Mouse (Mus musculus) liver, embryonic 15.5 days (tissue): ENCODE data around the gene 1700016K19Rik. TPM values are rescaled to one million over a fixed set of nuclear protein-coding genes. Genes with fewer than 3 reads are reported as not detected.

Source experiments
- ATAC-seq: fragments of 200-750 bp; cut with Nextera tagmentation; 2 replicates; pipeline ENCODE4 v1.8.0; 2017; ENCODE audit warnings: moderate number of reproducible peaks, mild to moderate bottlenecking, moderate library complexity; ENCODE audit not compliant: insufficient read depth
- H3K27ac ChIP-seq: fragments of 300-500 bp; sonication (generic); replicated peaks from 2 replicates; pipeline ENCODE4 v1.5.1; 2015; ENCODE audit warnings: mild to moderate bottlenecking, inconsistent platforms
- H3K27me3 ChIP-seq: fragments of 300-500 bp; sonication (generic); 2 replicates; pipeline ENCODE4 v1.6.1; 2015; ENCODE audit warnings: mild to moderate bottlenecking, inconsistent platforms
- H3K36me3 ChIP-seq: fragments of 300-500 bp; sonication (generic); replicated peaks from 2 replicates; pipeline ENCODE4 v1.6.1; 2015; ENCODE audit warnings: moderate library complexity, mild to moderate bottlenecking, inconsistent platforms
- H3K4me1 ChIP-seq: fragments of 300-500 bp; sonication (generic); replicated peaks from 2 replicates; pipeline ENCODE4 v1.6.1; 2015; ENCODE audit warnings: inconsistent platforms
- H3K4me2 ChIP-seq: fragments of 300-500 bp; sonication (generic); 2 replicates; pipeline ENCODE4 v1.6.1; 2015; ENCODE audit warnings: moderate library complexity, mild to moderate bottlenecking, inconsistent platforms
- H3K4me3 ChIP-seq: fragments of 300-500 bp; sonication (generic); replicated peaks from 2 replicates; pipeline ENCODE4 v1.5.1; 2015; ENCODE audit warnings: mild to moderate bottlenecking, inconsistent platforms
- H3K9ac ChIP-seq: fragments of 300-500 bp; sonication (generic); 2 replicates; pipeline ENCODE4 v1.6.1; 2015; ENCODE audit warnings: moderate library complexity, mild to moderate bottlenecking, inconsistent platforms
- H3K9me3 ChIP-seq: fragments of 300-500 bp; sonication (generic); replicated peaks from 2 replicates; pipeline ENCODE4 v1.6.1; 2016; ENCODE audit warnings: inconsistent platforms
- WGBS: fragments of 180-500 bp; shearing (Covaris S2); methylation state at CpG from one replicate; pipeline ENCODE4 v1.1.7; 2015; ENCODE audit warnings: mixed read lengths; ENCODE audit not compliant: insufficient replicate concordance; 5-methylcytosine and 5-hydroxymethylcytosine counted together
- polyA plus RNA-seq: library from polyadenylated mRNA; unstranded; fragments of >200 nt; fragmentation: Nextera tagmentation; extraction: Ambion mirVana; gene quantifications from 2 replicates; pipeline ENCODE4 v1.2.1, GENCODE M21; 2015

1700016K19Rik gene
- polyA plus RNA-seq, 1 experiment from 2014 or later, result not detected

DNA sequence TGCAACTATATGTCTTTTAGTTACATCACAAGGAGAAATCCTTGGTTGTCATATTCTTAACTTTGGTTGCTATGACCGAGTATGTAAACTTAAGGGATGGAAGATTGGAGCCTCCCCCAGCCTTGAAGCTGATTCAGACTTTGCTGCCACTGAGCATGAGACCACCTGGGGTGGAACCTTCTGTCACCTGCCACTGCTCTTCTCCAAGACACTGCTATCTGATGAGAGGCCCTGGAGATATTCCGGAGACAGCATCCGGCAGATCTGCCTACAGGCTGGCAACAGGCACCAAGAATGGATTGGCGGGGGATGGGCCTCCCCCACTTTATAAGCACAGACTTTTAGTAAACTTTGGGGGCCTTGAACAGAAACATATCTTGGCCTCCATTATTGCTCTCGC, 52.8 kb downstream of the 1700016K19Rik start:
- WGBS, result 76% methylated on average over 5 of the region's 5 CpGs

More for the DNA sequence above, 52.8 kb downstream of the 1700016K19Rik start:
- Histone ChIP-seq H3K4me2 (no peak overlapping the region), H3K27me3 (no peaks in the 10 kb centered on the region), H3K4me3 (no peak overlapping the region), H3K9ac (no peak overlapping the region), H3K9me3 (no peaks in the 10 kb centered on the region), H3K27ac (no peak overlapping the region), H3K4me1 (no peaks in the 10 kb centered on the region), H3K36me3 (no peaks in the 10 kb centered on the region)
- no peak for ATAC-seq

Other genes with a start within 250 kb of the 1700016K19Rik start
- gene Doc2b, start 203.9 kb upstream of the 1700016K19Rik start, polyA plus RNA-seq, result 0.02 TPM in 1 of 2 replicates, not detected in the other
- 0.47 and 0.81 TPM in 2 replicates for gene Rph3al, start 61.5 kb upstream of the 1700016K19Rik start, polyA plus RNA-seq
- 5.4 and 6.0 TPM in 2 replicates for gene Rflnb, start 27.9 kb downstream of the 1700016K19Rik start, polyA plus RNA-seq
- 13.5 and 14.4 TPM in 2 replicates for gene Vps53, start 179.7 kb downstream of the 1700016K19Rik start, polyA plus RNA-seq
- 3.7 and 4.2 TPM in 2 replicates for gene Fam57a, start 179.8 kb downstream of the 1700016K19Rik start, polyA plus RNA-seq
- gene Dbil5, start 217.7 kb downstream of the 1700016K19Rik start, polyA plus RNA-seq, result 0.36 and 0.59 TPM in 2 replicates
- gene Gemin4, start 217.8 kb downstream of the 1700016K19Rik start, polyA plus RNA-seq, result 12.7 and 13.2 TPM in 2 replicates
- 14.1 and 14.2 TPM in 2 replicates for gene Mrm3, start 243.8 kb downstream of the 1700016K19Rik start, polyA plus RNA-seq
- gene Glod4, start 243.8 kb downstream of the 1700016K19Rik start, polyA plus RNA-seq, result 50.7 and 52.0 TPM in 2 replicates